Mouse (Mus musculus) heart, adult 2 months (tissue): Measurements from ENCODE around the gene Grk3.

Experiments used
- CTCF ChIP-seq: fragments of 200-600 bp; IDR thresholded peaks from 2 replicates; pipeline ENCODE4 v1.8.1; 2022; ENCODE audit warnings: antibody characterized with exemption, mild to moderate bottlenecking, moderate library complexity
- EP300 ChIP-seq: fragments of 200-500 bp; IDR thresholded peaks from 2 replicates; pipeline ENCODE4 v1.6.1; 2011; ENCODE audit warnings: low read depth, low read length, control low read depth; ENCODE audit not compliant: insufficient read depth
- POLR2A ChIP-seq: fragments of 200-500 bp; IDR thresholded peaks from 2 replicates; pipeline ENCODE4 v1.6.1; 2011; ENCODE audit warnings: mild to moderate bottlenecking, low read depth, low read length, control low read depth; ENCODE audit not compliant: insufficient read depth

DNA sequence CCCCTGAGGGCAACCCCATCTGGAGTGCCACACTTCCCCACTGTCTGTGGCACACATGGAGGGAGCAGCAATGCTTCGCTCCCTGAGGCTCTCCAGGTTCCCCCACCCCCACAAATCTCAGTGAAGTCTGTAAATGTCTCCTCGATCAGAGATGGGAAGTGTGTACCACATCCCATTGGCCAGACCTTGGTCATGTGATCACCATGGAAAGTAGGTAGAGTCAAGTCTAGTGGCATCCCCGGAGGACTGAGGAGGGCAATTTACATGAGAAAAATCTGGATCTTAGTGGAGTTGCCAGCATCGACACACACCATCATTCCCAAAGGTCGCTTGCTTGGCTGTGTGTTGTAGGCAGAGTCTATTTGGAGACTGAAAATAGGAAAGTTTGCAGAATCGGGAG, 23.0 kb upstream of the Grk3 start:
- TF ChIP-seq POLR2A (no peak), CTCF (no peak), EP300 (no peak)
